Mouse (Mus musculus) kidney, embryonic 14.5 days (tissue): Measurements from ENCODE around the gene Ubtf. TPM values are rescaled to one million over a fixed set of nuclear protein-coding genes. Genes with fewer than 3 reads are reported as not detected.

ENCODE experiments used
- ATAC-seq: fragments of 200-750 bp; cut with Nextera tagmentation; 2 replicates; pipeline ENCODE4 v1.8.0; 2017; ENCODE audit warnings: moderate number of reproducible peaks, mild to moderate bottlenecking, moderate TSS enrichment, moderate library complexity; ENCODE audit not compliant: low FRiP score, low TSS enrichment
- H3K27ac ChIP-seq: fragments of 300-500 bp; sonication (generic); 2 replicates; pipeline ENCODE4 v1.5.1; 2014; ENCODE audit warnings: low read depth, mild to moderate bottlenecking, low read length, moderate library complexity, mixed read lengths
- H3K27me3 ChIP-seq: fragments of 300-500 bp; sonication (generic); 2 replicates; pipeline ENCODE4 v1.6.1; 2014; ENCODE audit warnings: mild to moderate bottlenecking, low read length; ENCODE audit not compliant: control insufficient read depth, insufficient read depth
- H3K36me3 ChIP-seq: fragments of 300-500 bp; sonication (generic); 2 replicates; pipeline ENCODE4 v1.6.1; 2014; ENCODE audit warnings: low read length, mixed read lengths; ENCODE audit not compliant: control insufficient read depth, insufficient read depth
- H3K4me1 ChIP-seq: fragments of 300-500 bp; sonication (generic); 2 replicates; pipeline ENCODE4 v1.6.1; 2014; ENCODE audit warnings: low read length, mixed read lengths; ENCODE audit not compliant: control insufficient read depth, insufficient read depth
- H3K4me2 ChIP-seq: fragments of 300-500 bp; sonication (generic); replicated peaks from 2 replicates; pipeline ENCODE4 v1.6.1; 2014; ENCODE audit warnings: low read depth, mild to moderate bottlenecking, low read length
- H3K4me3 ChIP-seq: fragments of 300-500 bp; sonication (generic); 2 replicates; pipeline ENCODE4 v1.5.1; 2014; ENCODE audit warnings: mild to moderate bottlenecking, low read length
- H3K9ac ChIP-seq: fragments of 300-500 bp; sonication (generic); 2 replicates; pipeline ENCODE4 v1.6.1; 2014; ENCODE audit warnings: low read depth, mild to moderate bottlenecking, low read length, moderate library complexity
- H3K9me3 ChIP-seq: fragments of 300-500 bp; sonication (generic); 2 replicates; pipeline ENCODE4 v1.6.1; 2016; ENCODE audit warnings: low read length; ENCODE audit not compliant: control insufficient read depth
- WGBS: fragments of 180-500 bp; shearing (Covaris S2); extraction: QIAGEN DNeasy Blood & Tissue Kit; methylation state at CpG from one replicate; pipeline ENCODE4 v1.1.7; 2014; 5-methylcytosine and 5-hydroxymethylcytosine counted together
- polyA plus RNA-seq: library from polyadenylated mRNA; unstranded; fragments of >200 nt; fragmentation: Nextera tagmentation; extraction: Ambion mirVana; gene quantifications from 2 replicates; pipeline ENCODE4 v1.2.1, GENCODE M21; 2014

Ubtf gene
- polyA plus RNA-seq, 1 experiment from 2014 or later, result 105 TPM

GRCm38 (mm10) chr11:102339195-102339594, 19.7 kb upstream of the Ubtf start:
- no peak for ATAC-seq

GRCm38 (mm10) chr11:102338561-102338960, 19.0 kb upstream of the Ubtf start:
- Histone ChIP-seq H3K4me1 (no peaks in the 10 kb centered on the region), H3K9me3 (no peaks in the 10 kb centered on the region), H3K27ac (no peak overlapping the region), H3K4me2 (no peak overlapping the region), H3K36me3 (no peaks in the 10 kb centered on the region), H3K27me3 (no peaks in the 10 kb centered on the region), H3K4me3 (no peak overlapping the region), H3K9ac (no peak overlapping the region)
- 28% methylated on average over 3 of the region's 3 CpGs for WGBS
- no peak for ATAC-seq

More at GRCm38 (mm10) chr11:102339195-102339594, 19.7 kb upstream of the Ubtf start:
- WGBS, result 87% methylated on average over 11 of the region's 11 CpGs
- no peaks in the 10 kb centered on the region for H3K36me3 ChIP-seq
- no peak overlapping the region for H3K9ac ChIP-seq
- H3K27me3 ChIP-seq, result no peaks in the 10 kb centered on the region
- no peaks in the 10 kb centered on the region for H3K4me1 ChIP-seq
- no peak overlapping the region for H3K4me2 ChIP-seq
- no peaks in the 10 kb centered on the region for H3K9me3 ChIP-seq
- no peak overlapping the region for H3K4me3 ChIP-seq
- no peak overlapping the region for H3K27ac ChIP-seq

- no peak for ATAC-seq
- H3K27me3 ChIP-seq, result no peaks in the 10 kb centered on the region
- H3K9ac ChIP-seq, result no peak overlapping the region
- WGBS, result 39% methylated on average over 1 of the region's 1 CpGs
- no peaks in the 10 kb centered on the region for H3K36me3 ChIP-seq
- H3K4me2 ChIP-seq, result no peak overlapping the region
- no peak overlapping the region for H3K27ac ChIP-seq
- H3K4me3 ChIP-seq, result no peak overlapping the region
- H3K4me1 ChIP-seq, result no peaks in the 10 kb centered on the region
- H3K9me3 ChIP-seq, result no peaks in the 10 kb centered on the region
Observed at GRCm38 (mm10) chr11:102337921-102338320, 18.4 kb upstream of the Ubtf start.

GRCm38 (mm10) chr11:102336191-102336590, 16.6 kb upstream of the Ubtf start:
- H3K27me3 ChIP-seq, result no peaks in the 10 kb centered on the region
- H3K9me3 ChIP-seq, result no peaks in the 10 kb centered on the region
- no peak overlapping the region for H3K9ac ChIP-seq
- ATAC-seq, result no peak
- H3K36me3 ChIP-seq, result no peaks in the 10 kb centered on the region
- H3K27ac ChIP-seq, result no peak overlapping the region
- WGBS, result 82% methylated on average over 1 of the region's 1 CpGs
- H3K4me1 ChIP-seq, result no peaks in the 10 kb centered on the region
- H3K4me2 ChIP-seq, result no peak overlapping the region
- H3K4me3 ChIP-seq, result no peak overlapping the region

GRCm38 (mm10) chr11:102334973-102335700, 15.6 kb upstream of the Ubtf start:
- Histone ChIP-seq H3K27ac (no peak overlapping the region), H3K4me3 (no peak overlapping the region), H3K9ac (no peak overlapping the region), H3K27me3 (no peaks in the 10 kb centered on the region), H3K4me1 (no peaks in the 10 kb centered on the region), H3K4me2 (no peak overlapping the region), H3K36me3 (no peaks in the 10 kb centered on the region), H3K9me3 (no peaks in the 10 kb centered on the region)
- WGBS, result 33% methylated on average over 9 of the region's 9 CpGs
- no peak for ATAC-seq

- no peaks in the 10 kb centered on the region for H3K36me3 ChIP-seq
- 73% methylated on average over 4 of the region's 4 CpGs for WGBS
- ATAC-seq, result no peak
- H3K9ac ChIP-seq, result no peak overlapping the region
- H3K4me2 ChIP-seq, result no peak overlapping the region
- H3K27me3 ChIP-seq, result no peaks in the 10 kb centered on the region
- H3K4me3 ChIP-seq, result no peak overlapping the region
- H3K4me1 ChIP-seq, result no peaks in the 10 kb centered on the region
- no peaks in the 10 kb centered on the region for H3K9me3 ChIP-seq
- H3K27ac ChIP-seq, result no peak overlapping the region
Observed at GRCm38 (mm10) chr11:102334010-102334409, 14.5 kb upstream of the Ubtf start.

GRCm38 (mm10) chr11:102333061-102333460, 13.5 kb upstream of the Ubtf start:
- ATAC-seq, result no peak
- no peak overlapping the region for H3K4me3 ChIP-seq
- H3K27me3 ChIP-seq, result no peaks in the 10 kb centered on the region
- no peaks in the 10 kb centered on the region for H3K36me3 ChIP-seq
- H3K27ac ChIP-seq, result no peak overlapping the region
- H3K9me3 ChIP-seq, result no peaks in the 10 kb centered on the region
- H3K9ac ChIP-seq, result no peak overlapping the region
- no peaks in the 10 kb centered on the region for H3K4me1 ChIP-seq
- H3K4me2 ChIP-seq, result no peak overlapping the region

- ATAC-seq, result no peak
- Histone ChIP-seq H3K9me3 (no peaks in the 10 kb centered on the region), H3K27me3 (no peaks in the 10 kb centered on the region), H3K4me1 (no peaks in the 10 kb centered on the region), H3K36me3 (no peaks in the 10 kb centered on the region), H3K27ac (no peak overlapping the region), H3K9ac (no peak overlapping the region), H3K4me2 (no peak overlapping the region), H3K4me3 (no peak overlapping the region)
- WGBS, result 48% methylated on average over 4 of the region's 4 CpGs
Observed at GRCm38 (mm10) chr11:102331806-102332205, 12.3 kb upstream of the Ubtf start.

GRCm38 (mm10) chr11:102330039-102330438, 10.5 kb upstream of the Ubtf start:
- H3K4me1 ChIP-seq, result no peaks in the 10 kb centered on the region
- H3K36me3 ChIP-seq, result no peaks in the 10 kb centered on the region
- H3K4me3 ChIP-seq, result no peak overlapping the region
- H3K27ac ChIP-seq, result no peak overlapping the region
- no peaks in the 10 kb centered on the region for H3K27me3 ChIP-seq
- no peak for ATAC-seq
- no peaks in the 10 kb centered on the region for H3K9me3 ChIP-seq
- no peak overlapping the region for H3K9ac ChIP-seq
- H3K4me2 ChIP-seq, result no peak overlapping the region
- 72% methylated on average over 3 of the region's 3 CpGs for WGBS
